Mouse (Mus musculus): Measurements from ENCODE around the gene Disp1.

The Disp1 gene

GRCm38 (mm10) chr1:183040847-183041382 lies 180.4 kb downstream of the Disp1 start:
- DNase-seq (ENCODE audit: low read depth), result no peak

- DNase-seq (ENCODE audit: low read depth), result no peak
Observed at GRCm38 (mm10) chr1:183039881-183040708, 181.2 kb downstream of the Disp1 start.

DNA sequence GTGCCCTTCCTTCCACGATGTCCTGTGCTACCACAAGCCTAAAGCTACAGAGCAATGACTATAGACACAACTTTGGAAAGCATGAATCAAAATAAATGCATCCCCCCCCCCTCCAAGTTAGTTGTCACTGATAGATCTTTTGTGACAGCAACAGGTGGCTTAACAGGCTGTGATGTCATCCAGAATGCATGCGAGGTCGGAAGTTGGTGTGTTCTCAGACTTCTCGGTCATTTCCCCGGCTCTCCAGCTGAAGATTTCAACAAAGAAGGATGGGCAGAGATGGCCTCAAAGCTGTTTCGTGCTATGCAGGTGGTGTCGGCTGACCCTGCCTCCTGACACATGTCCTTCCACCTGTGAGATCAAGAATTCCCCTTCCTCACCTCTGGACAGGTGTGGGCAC lies 181.9 kb downstream of the Disp1 start:
- DNase-seq (ENCODE audit: low read depth), result no peak
